Mouse (Mus musculus): ENCODE data around the gene Gm21970.

GRCm38 (mm10) chr16:91367066-91367465, 24.5 kb upstream of the Gm21970 start:
- TF ChIP-seq CTCF (IDR thresholded peaks at IDR 0.05): no peak
- no peak for TF ChIP-seq EP300 (IDR thresholded peaks at IDR 0.05)

Data from lung, postnatal 0 days (tissue).